Mouse (Mus musculus) embryonic facial prominence, embryonic 14.5 days (tissue): ENCODE measurements around the gene Tmem204. TPM values are rescaled to one million over a fixed set of nuclear protein-coding genes. Genes with fewer than 3 reads are reported as not detected.
"Not testable (repeated sequence)": the region's sequence is repeated elsewhere in the genome, so short reads cannot be mapped to it uniquely, and the experiment has no call there.

Experiments
- ATAC-seq: fragments of 200-750 bp; cut with Nextera tagmentation; 2 replicates; pipeline ENCODE4 v1.8.0; 2017; ENCODE audit warnings: low read depth, moderate number of reproducible peaks, moderate TSS enrichment
- DNase-seq: peaks from one replicate; pipeline ENCODE4 v3.0.0-alpha.2; 2015; ENCODE audit warnings: low spot score
- H3K27ac ChIP-seq: fragments of 300-500 bp; sonication (generic); replicated peaks from 2 replicates; pipeline ENCODE4 v1.5.1; 2014; ENCODE audit warnings: low read depth, mild to moderate bottlenecking, low read length, moderate library complexity
- H3K27me3 ChIP-seq: fragments of 300-500 bp; sonication (generic); replicated peaks from 2 replicates; pipeline ENCODE4 v1.6.1; 2014; ENCODE audit warnings: low read length; ENCODE audit not compliant: control insufficient read depth, insufficient read depth
- H3K36me3 ChIP-seq: fragments of 300-500 bp; sonication (generic); 2 replicates; pipeline ENCODE4 v1.6.1; 2014; ENCODE audit warnings: low read length, mixed read lengths; ENCODE audit not compliant: control insufficient read depth, insufficient read depth
- H3K4me1 ChIP-seq: fragments of 300-500 bp; sonication (generic); 2 replicates; pipeline ENCODE4 v1.6.1; 2014; ENCODE audit warnings: antibody characterized with exemption, low read length; ENCODE audit not compliant: control insufficient read depth, insufficient read depth
- H3K4me2 ChIP-seq: fragments of 300-500 bp; sonication (generic); 2 replicates; pipeline ENCODE4 v1.6.1; 2014; ENCODE audit warnings: low read depth, mild to moderate bottlenecking, low read length, moderate library complexity, mixed read lengths
- H3K4me3 ChIP-seq: fragments of 300-500 bp; sonication (generic); 2 replicates; pipeline ENCODE4 v1.5.1; 2014; ENCODE audit warnings: low read depth, mild to moderate bottlenecking, low read length
- H3K9ac ChIP-seq: fragments of 300-500 bp; sonication (generic); 2 replicates; pipeline ENCODE4 v1.6.1; 2014; ENCODE audit warnings: low read depth, mild to moderate bottlenecking, low read length, moderate library complexity, mixed read lengths
- H3K9me3 ChIP-seq: fragments of 300-500 bp; sonication (generic); 2 replicates; pipeline ENCODE4 v1.6.1; 2016; ENCODE audit warnings: low read length; ENCODE audit not compliant: control insufficient read depth
- WGBS: fragments of 180-500 bp; shearing (Covaris S2); extraction: QIAGEN DNeasy Blood & Tissue Kit; methylation state at CpG from one replicate; pipeline ENCODE4 v1.1.7; 2014; 5-methylcytosine and 5-hydroxymethylcytosine counted together
- polyA plus RNA-seq: library from polyadenylated mRNA; unstranded; fragments of >200 nt; fragmentation: Nextera tagmentation; extraction: Ambion mirVana; gene quantifications from 2 replicates; pipeline ENCODE4 v1.2.1, GENCODE M21; 2014

Gene Tmem204
- polyA plus RNA-seq, result 22.6 and 23.2 TPM in 2 replicates

DNA sequence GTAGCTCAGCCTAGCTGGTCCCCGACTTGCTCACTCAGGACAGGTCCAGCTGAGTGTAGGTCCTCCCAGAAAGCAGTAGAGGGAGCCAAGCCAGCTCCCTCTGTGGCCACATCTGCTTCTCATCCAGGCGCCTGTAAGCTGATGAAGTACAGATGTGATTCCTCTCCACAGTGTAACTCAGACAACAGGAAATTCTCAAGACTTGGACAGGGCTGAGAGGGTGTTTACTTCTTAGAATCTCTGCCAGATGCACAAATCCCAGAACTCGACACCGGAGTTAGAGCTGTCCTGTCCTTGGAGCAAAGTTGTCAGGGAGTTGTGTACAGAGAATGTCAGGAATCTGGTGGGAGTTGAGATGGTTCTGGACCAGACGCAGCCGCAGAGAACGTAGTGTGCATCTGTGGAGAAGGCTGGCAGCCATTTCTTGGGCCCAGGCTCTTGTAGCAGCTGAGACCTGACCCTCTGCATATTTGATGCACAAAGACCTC is at the start of gene Tmem204:
Gene Tmem204 (minus strand): TSS at position 148 of the 488 bp plus-strand sequence.
- Histone ChIP-seq H3K9me3 (no peaks in the 10 kb centered on the region), H3K27ac (peak within 1 kb of the TSS; percentile 98), H3K4me3 (no peak within 1 kb of the TSS), H3K36me3 (0 out of 2 replicates have a peak, but pooled peaks cover 9% of the 10 kb centered on the region), H3K4me1 (peaks cover 46% of the 10 kb centered on the region), H3K4me2 (no peak within 1 kb of the TSS), H3K27me3 (no peaks in the 10 kb centered on the region), H3K9ac (peak within 1 kb of the TSS; percentile 20)
- DNase-seq (peak; percentile 96), ATAC-seq (peak; percentile 93)
- WGBS, result 12% methylated on average over 7 of the region's 7 CpGs

DNA sequence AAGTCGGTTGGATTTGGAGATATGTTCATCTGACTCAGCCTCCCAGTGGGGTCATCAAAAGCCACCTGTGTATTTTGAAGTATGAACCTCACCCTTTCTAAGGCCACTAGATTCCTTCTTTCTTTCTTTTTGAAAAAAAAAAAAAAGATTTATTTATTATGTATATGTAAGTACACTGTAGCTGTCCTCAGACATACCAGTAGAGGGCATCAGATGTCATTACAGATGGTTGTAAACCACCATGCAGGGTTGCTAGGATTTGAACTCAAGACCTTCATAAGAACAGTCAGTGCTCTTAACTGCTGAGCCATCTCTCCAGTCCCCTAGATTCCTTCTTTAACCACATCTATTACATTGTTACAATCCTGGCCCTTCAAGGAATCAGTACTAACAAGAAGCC is 46.7 kb upstream of the Tmem204 start:
- Histone ChIP-seq H3K27me3 (no peaks in the 10 kb centered on the region), H3K4me2 (no peak overlapping the region), H3K27ac (no peak overlapping the region), H3K9ac (no peak overlapping the region), H3K4me3 (no peak overlapping the region), H3K9me3 (no peaks in the 10 kb centered on the region), H3K36me3 (no peaks in the 10 kb centered on the region), H3K4me1 (peaks cover 8% of the 10 kb centered on the region)
- WGBS, result 92% methylated on average over 1 of the region's 1 CpGs
- DNase-seq, result no peak
- no peak for ATAC-seq

DNA sequence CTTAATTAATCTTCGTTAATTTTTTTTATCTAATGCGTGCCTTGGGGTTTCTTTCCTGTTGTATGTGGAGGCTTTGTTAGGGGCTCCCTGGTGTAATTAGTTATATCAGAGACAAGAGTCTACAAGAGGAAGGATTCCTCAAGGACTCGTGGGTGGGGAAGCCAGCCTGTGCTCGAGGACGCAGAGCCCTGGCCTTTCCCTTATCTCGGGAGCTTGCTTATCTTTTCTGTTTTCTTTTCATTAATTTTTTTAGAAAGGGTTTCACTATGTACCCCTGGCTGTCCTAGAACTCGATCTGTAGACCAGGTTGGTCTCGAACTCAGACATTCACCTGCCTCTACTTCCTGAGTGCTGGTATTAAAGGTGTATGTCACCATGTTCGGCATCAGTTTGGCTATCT is 44.3 kb upstream of the Tmem204 start:
- Histone ChIP-seq H3K27me3 (no peaks in the 10 kb centered on the region), H3K4me3 (no peak overlapping the region), H3K9ac (no peak overlapping the region), H3K4me2 (no peak overlapping the region), H3K36me3 (no peaks in the 10 kb centered on the region), H3K27ac (no peak overlapping the region), H3K9me3 (no peaks in the 10 kb centered on the region), H3K4me1 (no peaks in the 10 kb centered on the region)
- DNase-seq, result no peak
- ATAC-seq, result no peak
- WGBS, result 78% methylated on average over 9 of the region's 9 CpGs

DNA sequence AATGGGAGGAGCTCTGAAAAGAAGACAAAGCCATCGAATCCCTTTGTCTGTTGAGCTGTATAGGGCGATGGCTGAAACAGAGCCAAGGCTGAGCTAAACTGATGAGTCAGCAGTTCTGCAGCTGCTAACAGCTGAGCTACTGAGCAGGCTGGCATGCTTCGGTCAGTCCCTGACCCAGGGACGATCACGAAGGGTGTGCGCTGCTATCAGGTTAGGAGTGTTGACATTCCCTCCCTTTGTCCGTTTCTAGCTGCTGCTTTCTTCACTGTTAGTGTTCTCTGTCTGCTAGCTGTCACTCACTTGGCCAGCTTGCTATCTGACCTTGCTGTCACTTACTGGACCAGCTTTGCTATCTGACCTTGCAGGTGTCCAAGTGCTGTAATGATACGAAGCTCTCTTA is 43.7 kb upstream of the Tmem204 start:
- H3K4me3 ChIP-seq, result no peak overlapping the region
- ATAC-seq, result 0 out of 2 replicates have a peak, but pooled peaks have one; percentile 30
- no peaks in the 10 kb centered on the region for H3K27me3 ChIP-seq
- no peak overlapping the region for H3K4me2 ChIP-seq
- WGBS, result 62% methylated on average over 8 of the region's 8 CpGs
- H3K36me3 ChIP-seq, result no peaks in the 10 kb centered on the region
- no peaks in the 10 kb centered on the region for H3K4me1 ChIP-seq
- H3K9ac ChIP-seq, result no peak overlapping the region
- no peaks in the 10 kb centered on the region for H3K9me3 ChIP-seq
- peak; percentile 29 for DNase-seq
- no peak overlapping the region for H3K27ac ChIP-seq

DNA sequence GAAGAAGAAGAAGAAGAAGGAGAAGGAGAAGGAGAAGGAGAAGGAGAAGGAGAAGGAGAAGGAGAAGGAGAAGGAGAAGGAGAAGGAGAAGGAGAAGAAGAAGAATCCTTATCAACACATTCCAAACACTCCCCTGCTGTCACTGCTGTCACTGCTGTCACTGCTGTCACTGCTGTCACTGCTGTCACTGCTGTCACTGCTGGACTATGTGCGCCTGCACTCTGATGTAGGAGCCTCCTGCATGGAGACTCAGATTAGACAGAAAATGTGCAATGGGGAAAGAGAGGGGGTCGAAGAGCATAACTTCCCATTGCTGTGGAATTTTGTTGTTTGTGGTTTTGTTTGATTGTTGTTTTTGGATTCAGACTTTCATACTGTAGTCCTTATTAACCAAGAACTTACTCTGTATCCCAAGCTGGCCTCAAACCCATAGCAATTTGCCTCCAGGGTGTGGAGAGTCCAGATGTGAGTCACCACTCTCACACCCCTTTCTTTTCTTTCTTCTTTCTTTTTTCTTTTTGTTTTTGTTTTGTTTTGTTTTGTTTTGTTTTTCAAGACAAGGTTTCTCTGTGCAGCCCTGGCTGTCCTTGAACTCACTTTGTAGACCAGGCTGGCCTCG is 42.2 kb upstream of the Tmem204 start:
- WGBS, result 70% methylated on average over 3 of the region's 3 CpGs

DNA sequence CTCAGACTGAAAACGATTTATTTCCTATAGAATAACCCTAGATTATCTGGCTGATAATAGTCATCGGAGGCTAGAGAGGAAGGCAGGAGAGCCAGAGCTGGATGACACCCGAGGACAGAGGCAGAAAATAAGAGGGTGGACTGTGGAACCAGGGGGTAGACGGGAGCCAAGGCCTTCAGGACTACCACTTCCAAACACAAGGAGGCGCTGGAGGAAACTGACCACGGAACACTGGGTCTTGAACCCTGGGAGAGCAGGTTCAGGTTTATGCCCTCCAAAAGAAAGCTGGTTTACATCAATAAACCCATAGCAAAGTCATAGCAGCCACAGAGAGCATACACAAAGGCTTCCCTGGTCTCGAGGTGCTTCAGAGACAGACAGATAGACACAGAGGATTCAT is 40.6 kb upstream of the Tmem204 start:
- Histone ChIP-seq H3K9ac (no peak overlapping the region), H3K4me1 (no peaks in the 10 kb centered on the region), H3K36me3 (no peaks in the 10 kb centered on the region), H3K27me3 (no peaks in the 10 kb centered on the region), H3K27ac (no peak overlapping the region), H3K4me2 (no peak overlapping the region), H3K4me3 (no peak overlapping the region), H3K9me3 (no peaks in the 10 kb centered on the region)
- ATAC-seq (no peak), DNase-seq (no peak)
- 29% methylated on average over 7 of the region's 7 CpGs for WGBS

More for the DNA sequence above, 42.2 kb upstream of the Tmem204 start:
- not testable (repeated sequence) for H3K4me3 ChIP-seq, H3K4me1 ChIP-seq, H3K36me3 ChIP-seq, H3K4me2 ChIP-seq, DNase-seq, H3K27ac ChIP-seq, H3K9ac ChIP-seq, ATAC-seq, H3K27me3 ChIP-seq, H3K9me3 ChIP-seq

DNA sequence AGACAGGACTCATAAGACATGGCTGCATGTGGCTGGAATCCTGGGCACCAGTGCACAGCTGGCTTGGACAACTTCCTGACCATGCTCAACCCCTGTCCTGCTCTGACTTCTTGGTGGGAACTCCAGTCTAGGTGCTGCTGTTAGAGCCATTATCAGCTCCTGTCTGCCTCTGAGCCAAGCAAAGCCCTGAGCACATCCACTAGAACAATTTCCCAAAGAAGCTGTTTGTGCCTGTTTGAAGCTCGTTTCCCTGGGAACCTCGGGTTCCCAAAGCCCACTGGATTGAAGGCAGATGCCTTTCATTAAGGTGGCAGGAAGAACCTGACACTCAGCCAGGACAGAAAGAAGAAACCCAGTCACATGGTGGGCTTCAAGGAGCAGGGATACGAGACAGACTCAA is 37.0 kb upstream of the Tmem204 start, which contains the start of gene Ptx4:
Gene Ptx4 (plus strand): TSS at position 355 of the 400 bp plus-strand sequence.
- ATAC-seq (no peak), DNase-seq (peak; percentile 29)
- WGBS, result 26% methylated on average over 3 of the region's 3 CpGs
- Histone ChIP-seq H3K36me3 (no peaks in the 10 kb centered on the region), H3K9me3 (no peaks in the 10 kb centered on the region), H3K9ac (peak within 1 kb of the TSS; percentile 37; the same call in 1 of the 2 replicates), H3K27ac (peak within 1 kb of the TSS; percentile 13; the same call in 1 of the 2 replicates), H3K4me1 (no peaks in the 10 kb centered on the region), H3K4me2 (no peak within 1 kb of the TSS), H3K27me3 (no peaks in the 10 kb centered on the region), H3K4me3 (no peak within 1 kb of the TSS)

DNA sequence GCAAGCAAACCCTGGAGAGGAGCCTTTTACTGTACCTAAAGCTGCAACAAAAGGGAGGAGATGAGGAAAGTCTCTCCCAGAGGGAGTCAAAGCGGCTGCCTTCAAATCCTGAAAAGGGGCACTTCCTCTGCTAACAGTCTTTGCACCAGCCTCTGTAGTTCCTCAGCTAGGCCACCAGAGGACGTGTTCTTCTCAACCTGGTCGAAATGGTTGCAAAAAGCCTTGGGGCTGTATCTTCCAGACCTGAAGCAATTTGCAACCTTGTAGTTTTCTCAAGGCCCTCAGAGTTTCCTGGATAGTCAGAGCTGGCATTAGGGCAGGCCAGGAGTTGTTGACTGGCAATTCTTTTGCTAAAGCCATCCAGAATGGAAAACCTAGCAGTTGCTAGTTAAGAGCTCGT is 33.9 kb upstream of the Tmem204 start:
- DNase-seq, result no peak
- 0 out of 2 replicates have a peak, but pooled peaks cover 8% of the 10 kb centered on the region for H3K36me3 ChIP-seq
- H3K4me3 ChIP-seq, result no peak overlapping the region
- H3K9ac ChIP-seq, result no peak overlapping the region
- no peaks in the 10 kb centered on the region for H3K9me3 ChIP-seq
- 38% methylated on average over 4 of the region's 4 CpGs for WGBS
- ATAC-seq, result no peak
- H3K4me1 ChIP-seq, result peaks cover 5% of the 10 kb centered on the region
- H3K27me3 ChIP-seq, result no peaks in the 10 kb centered on the region
- no peak overlapping the region for H3K27ac ChIP-seq
- no peak overlapping the region for H3K4me2 ChIP-seq
